Mouse (Mus musculus): ENCODE results near the gene Ppm1m.

GRCm38 (mm10) chr9:106197081-106197713 lies 2.3 kb downstream of the Ppm1m start:
- no peak for TF ChIP-seq CTCF (IDR thresholded peaks at IDR 0.05; ENCODE audit: low read depth, low read length)
- TF ChIP-seq POLR2A (IDR thresholded peaks at IDR 0.05; ENCODE audit: extremely low read depth, insufficient read depth, low read length): no peak

Measured in liver, adult 2 months (tissue).